Mouse (Mus musculus): ENCODE measurements around the gene Gm15013. TPM values are rescaled to one million over a fixed set of nuclear protein-coding genes. Genes with fewer than 3 reads are reported as not detected.
A peak's percentile ranks its signal among the peaks of the same experiment; 100 is the strongest.
"Not testable (repeated sequence)": the region's sequence is repeated elsewhere in the genome, so short reads cannot be mapped to it uniquely, and the experiment has no call there.

The Gm15013 gene
- total RNA-seq (2014; rRNA removed) (not detected in 2 replicates), polyA plus RNA-seq (2015; fragmentation: Nextera tagmentation; extraction: Ambion mirVana) (not detected in 2 replicates)

DNA sequence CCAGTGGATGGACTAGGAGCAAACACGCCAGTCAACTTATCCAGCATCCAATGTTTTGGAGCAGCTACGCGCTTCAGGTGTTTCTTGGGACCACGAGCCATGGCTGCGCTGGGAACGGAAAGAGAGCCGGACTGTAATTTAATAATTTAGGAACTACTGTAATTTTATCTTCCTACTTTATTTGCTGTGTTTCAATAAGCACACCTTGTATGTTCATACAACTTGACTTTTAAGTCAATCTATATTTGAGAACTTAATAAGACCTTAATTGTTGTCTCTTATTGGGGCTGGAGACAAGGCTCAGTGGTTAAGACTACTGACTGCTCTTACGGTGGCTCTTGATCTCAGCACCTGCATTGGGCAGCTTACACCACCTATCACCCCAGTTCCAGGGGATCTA is at the start of gene Gm15013:
Gene Gm15013, minus strand, starts transcription at position 101 of the 400 bp plus-strand sequence.
- ATAC-seq (no peak), DNase-seq (no peak)
- 93% methylated on average over 8 of the region's 8 CpGs for WGBS

DNA sequence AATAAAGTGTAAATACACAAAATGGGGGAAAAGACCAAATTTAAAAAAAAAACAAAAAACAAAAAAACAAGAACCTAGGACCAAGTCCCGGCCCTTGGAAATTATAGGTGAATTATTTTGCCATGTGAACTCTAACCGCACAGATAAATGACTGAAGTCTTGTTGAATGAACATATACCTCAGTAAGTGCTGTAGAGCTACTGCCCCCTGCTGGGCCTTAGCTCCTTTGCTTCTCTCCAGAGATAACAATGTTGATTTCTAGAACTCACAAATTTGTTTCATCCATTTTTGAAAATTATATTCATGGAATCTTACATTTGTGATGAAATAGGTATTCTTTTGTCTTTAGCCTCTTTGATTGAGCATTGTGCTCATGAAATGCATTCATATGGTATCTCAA is 48.3 kb upstream of the Gm15013 start:
- ATAC-seq (no peak), DNase-seq (peak; percentile 46)
- no peaks in the 10 kb centered on the region for H3K4me1 ChIP-seq (ENCODE audit: insufficient read depth)
- 78% methylated on average over 2 of the region's 2 CpGs for WGBS
- no peak overlapping the region for H3K9ac ChIP-seq
- no peak overlapping the region for H3K27ac ChIP-seq (ENCODE audit: low read depth, low read length)
- H3K4me2 ChIP-seq (ENCODE audit: low read depth) = no peak overlapping the region
- peak; percentile 55 for TF ChIP-seq CTCF (IDR thresholded peaks at IDR 0.05; ENCODE audit: low read depth)
- H3K27me3 ChIP-seq (ENCODE audit: insufficient read depth, low read length) = no peaks in the 10 kb centered on the region
- no peaks in the 10 kb centered on the region for H3K36me3 ChIP-seq (ENCODE audit: insufficient read depth)
- H3K9me3 ChIP-seq (ENCODE audit: low read length) = no peaks in the 10 kb centered on the region
- H3K4me3 ChIP-seq (ENCODE audit: low read depth, low read length) = no peak overlapping the region

More for the DNA sequence above, at the start of gene Gm15013:
- H3K36me3 ChIP-seq (ENCODE audit: insufficient read depth) = no peaks in the 10 kb centered on the region
- H3K27me3 ChIP-seq (ENCODE audit: insufficient read depth, low read length) = no peaks in the 10 kb centered on the region
- TF ChIP-seq CTCF (IDR thresholded peaks at IDR 0.05; ENCODE audit: low read depth) = no peak
- no peak within 1 kb of the TSS for H3K4me3 ChIP-seq (ENCODE audit: low read depth, low read length)
- no peak within 1 kb of the TSS for H3K27ac ChIP-seq (ENCODE audit: low read depth, low read length)
- H3K4me2 ChIP-seq (ENCODE audit: low read depth) = no peak within 1 kb of the TSS
- H3K9me3 ChIP-seq (ENCODE audit: low read length) = no peaks in the 10 kb centered on the region
- H3K4me1 ChIP-seq (ENCODE audit: insufficient read depth) = no peaks in the 10 kb centered on the region
- no peak within 1 kb of the TSS for H3K9ac ChIP-seq

GRCm38 (mm10) chrX:139758634-139759033 is 44.4 kb upstream of the Gm15013 start:
- not testable (repeated sequence) for DNase-seq; H3K27me3 ChIP-seq (ENCODE audit: insufficient read depth, low read length); H3K4me2 ChIP-seq (ENCODE audit: low read depth); H3K9ac ChIP-seq; H3K9me3 ChIP-seq (ENCODE audit: low read length); H3K27ac ChIP-seq (ENCODE audit: low read depth, low read length); H3K36me3 ChIP-seq (ENCODE audit: insufficient read depth); H3K4me1 ChIP-seq (ENCODE audit: insufficient read depth); H3K4me3 ChIP-seq (ENCODE audit: low read depth, low read length); ATAC-seq
- WGBS = 81% methylated on average over 3 of the region's 3 CpGs

DNA sequence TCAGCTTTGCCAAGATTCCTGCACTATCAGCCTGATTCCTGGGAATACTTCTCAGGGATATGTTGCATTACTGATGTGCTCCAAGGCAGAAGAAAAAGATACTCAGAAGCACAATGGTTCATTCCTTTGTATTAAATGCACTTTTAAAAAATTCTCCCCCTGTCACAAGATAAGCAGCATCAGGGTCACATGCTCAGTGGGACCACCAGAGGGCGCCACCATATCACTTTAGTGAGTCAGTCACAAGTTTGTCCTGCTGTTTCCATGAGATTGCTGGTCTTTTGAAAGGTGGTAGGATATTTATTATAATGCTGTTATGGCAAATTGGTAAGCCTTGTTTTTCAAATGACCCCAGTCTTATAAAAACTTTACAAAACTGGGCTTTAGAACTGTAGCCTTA is 37.6 kb upstream of the Gm15013 start:
- Histone ChIP-seq H3K9me3 (ENCODE audit: low read length) (no peaks in the 10 kb centered on the region), H3K4me3 (ENCODE audit: low read depth, low read length) (no peak overlapping the region), H3K27me3 (ENCODE audit: insufficient read depth, low read length) (no peaks in the 10 kb centered on the region), H3K36me3 (ENCODE audit: insufficient read depth) (no peaks in the 10 kb centered on the region), H3K9ac (no peak overlapping the region), H3K27ac (ENCODE audit: low read depth, low read length) (no peak overlapping the region), H3K4me1 (ENCODE audit: insufficient read depth) (no peaks in the 10 kb centered on the region), H3K4me2 (ENCODE audit: low read depth) (no peak overlapping the region)
- no peak for ATAC-seq
- TF ChIP-seq CTCF (IDR thresholded peaks at IDR 0.05; ENCODE audit: low read depth) = peak; percentile 66
- DNase-seq = peak; percentile 29
- WGBS = 3% methylated on average over 1 of the region's 1 CpGs

DNA sequence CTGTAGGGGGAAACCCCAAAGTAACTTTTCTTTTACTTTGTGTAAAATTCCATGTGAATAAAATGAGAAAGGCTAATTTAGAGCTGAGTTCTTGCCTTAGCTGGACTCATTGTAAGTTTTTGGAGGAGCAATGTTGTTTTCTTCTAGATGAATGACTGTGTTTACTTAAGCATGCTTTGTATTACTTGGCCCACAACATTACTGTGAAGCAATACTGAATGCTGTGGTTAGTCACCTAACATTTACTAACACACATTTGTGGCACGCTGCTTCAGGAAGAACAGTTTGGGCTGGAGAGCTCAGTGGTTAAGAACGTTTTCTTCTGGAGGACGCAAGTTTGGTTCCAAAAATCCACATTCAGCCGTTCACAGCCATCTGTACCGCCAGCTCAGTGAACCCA is 22.8 kb upstream of the Gm15013 start:
- H3K4me2 ChIP-seq (ENCODE audit: low read depth) = no peak overlapping the region
- no peaks in the 10 kb centered on the region for H3K4me1 ChIP-seq (ENCODE audit: insufficient read depth)
- H3K36me3 ChIP-seq (ENCODE audit: insufficient read depth) = no peaks in the 10 kb centered on the region
- ATAC-seq (no peak), DNase-seq (no peak)
- TF ChIP-seq CTCF (IDR thresholded peaks at IDR 0.05; ENCODE audit: low read depth) = no peak
- 82% methylated on average over 5 of the region's 5 CpGs for WGBS
- no peaks in the 10 kb centered on the region for H3K27me3 ChIP-seq (ENCODE audit: insufficient read depth, low read length)
- H3K9ac ChIP-seq = no peak overlapping the region
- no peak overlapping the region for H3K27ac ChIP-seq (ENCODE audit: low read depth, low read length)
- no peak overlapping the region for H3K4me3 ChIP-seq (ENCODE audit: low read depth, low read length)
- H3K9me3 ChIP-seq (ENCODE audit: low read length) = no peaks in the 10 kb centered on the region

GRCm38 (mm10) chrX:139730541-139730940 is 16.3 kb upstream of the Gm15013 start:
- H3K4me2 ChIP-seq (ENCODE audit: low read depth) = no peak overlapping the region
- no peaks in the 10 kb centered on the region for H3K27me3 ChIP-seq (ENCODE audit: insufficient read depth, low read length)
- WGBS = 92% methylated on average over 3 of the region's 3 CpGs
- no peak overlapping the region for H3K27ac ChIP-seq (ENCODE audit: low read depth, low read length)
- H3K36me3 ChIP-seq (ENCODE audit: insufficient read depth) = no peaks in the 10 kb centered on the region
- no peak for DNase-seq
- no peaks in the 10 kb centered on the region for H3K9me3 ChIP-seq (ENCODE audit: low read length)
- ATAC-seq = no peak
- H3K4me3 ChIP-seq (ENCODE audit: low read depth, low read length) = no peak overlapping the region
- no peaks in the 10 kb centered on the region for H3K4me1 ChIP-seq (ENCODE audit: insufficient read depth)
- no peak overlapping the region for H3K9ac ChIP-seq
- TF ChIP-seq CTCF (IDR thresholded peaks at IDR 0.05; ENCODE audit: low read depth) = no peak

DNA sequence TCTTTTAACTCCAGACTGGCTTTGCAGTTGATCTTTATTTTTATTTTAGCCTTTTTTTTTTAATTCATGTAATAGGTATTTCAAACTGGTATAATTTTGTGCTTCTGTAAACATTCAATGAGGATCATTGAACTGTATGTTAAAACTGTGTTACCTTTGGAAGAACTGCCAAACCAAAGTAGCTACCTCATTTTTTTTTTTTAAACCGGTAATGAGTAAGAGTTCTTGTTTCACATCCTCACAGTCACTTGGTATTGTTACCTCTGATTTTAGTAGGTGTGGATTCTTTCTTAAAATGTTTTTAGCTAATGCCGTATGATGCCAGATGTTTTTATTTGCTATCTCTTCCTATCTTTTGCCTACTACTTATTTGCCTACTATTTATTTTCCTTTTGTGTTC is 8.1 kb upstream of the Gm15013 start:
- H3K27ac ChIP-seq (ENCODE audit: low read depth, low read length) = no peak overlapping the region
- H3K9me3 ChIP-seq (ENCODE audit: low read length) = no peaks in the 10 kb centered on the region
- no peak overlapping the region for H3K4me3 ChIP-seq (ENCODE audit: low read depth, low read length)
- no peak overlapping the region for H3K9ac ChIP-seq
- H3K27me3 ChIP-seq (ENCODE audit: insufficient read depth, low read length) = no peaks in the 10 kb centered on the region
- WGBS = 99% methylated on average over 2 of the region's 2 CpGs
- ATAC-seq (no peak), DNase-seq (no peak)
- no peak overlapping the region for H3K4me2 ChIP-seq (ENCODE audit: low read depth)
- no peak for TF ChIP-seq CTCF (IDR thresholded peaks at IDR 0.05; ENCODE audit: low read depth)
- no peaks in the 10 kb centered on the region for H3K4me1 ChIP-seq (ENCODE audit: insufficient read depth)
- H3K36me3 ChIP-seq (ENCODE audit: insufficient read depth) = no peaks in the 10 kb centered on the region

Measured in forebrain, postnatal 0 days (tissue).